Mouse (Mus musculus): ENCODE measurements at regions not wholly inside any gene's neighbourhood (a gene's known extent, or its start where the extent isn't known, plus 50 kb on each side); places are given as distances from the start of the nearest gene placed in this dataset.

- 90% methylated on average over 8 of the region's 8 CpGs for WGBS
- no peak overlapping the region for H3K9ac ChIP-seq
- no peaks in the 10 kb centered on the region for H3K4me1 ChIP-seq (replicated peaks; ENCODE audit: control insufficient read depth, insufficient read depth, low read length)
- ATAC-seq (ENCODE audit: low FRiP score) (no peak), DNase-seq (ENCODE audit: low spot score) (no peak)
- H3K4me2 ChIP-seq (replicated peaks), result no peak overlapping the region
- H3K4me3 ChIP-seq (replicated peaks; ENCODE audit: low read length), result no peak overlapping the region
- H3K9me3 ChIP-seq (ENCODE audit: control insufficient read depth, low read length), result no peaks in the 10 kb centered on the region
- no peaks in the 10 kb centered on the region for H3K27me3 ChIP-seq (ENCODE audit: control insufficient read depth, insufficient read depth, low read length)
- no peaks in the 10 kb centered on the region for H3K36me3 ChIP-seq (replicated peaks; ENCODE audit: control insufficient read depth, insufficient read depth)
- no peak overlapping the region for H3K27ac ChIP-seq
These were observed 160.9 kb upstream of the Gas1 start for GRCm38 (mm10) chr13:60338107-60338506.

DNA sequence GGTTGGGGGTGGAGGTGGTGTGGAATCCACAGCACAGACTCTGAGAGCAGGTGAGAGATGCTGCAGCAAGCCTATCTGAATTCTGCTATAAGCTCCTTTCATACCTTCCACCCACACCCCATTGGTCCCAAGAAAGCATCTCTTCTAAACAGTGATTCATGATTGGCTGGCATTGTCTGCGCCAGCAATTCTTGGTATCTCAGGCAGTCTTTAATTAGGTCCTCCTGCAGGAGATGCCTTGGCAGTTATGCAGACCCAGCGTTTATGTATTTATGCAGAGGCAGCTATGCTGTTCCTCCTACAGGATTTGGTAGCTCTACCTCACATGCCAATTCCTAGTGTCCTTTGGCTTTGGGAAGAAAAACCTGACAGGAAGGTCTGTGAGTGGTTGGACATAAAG, 162.9 kb upstream of the Gas1 start:
- H3K4me2 ChIP-seq (replicated peaks), result no peak overlapping the region
- no peak overlapping the region for H3K9ac ChIP-seq
- 90% methylated on average over 2 of the region's 2 CpGs for WGBS
- no peak for ATAC-seq (ENCODE audit: low FRiP score)
- no peaks in the 10 kb centered on the region for H3K4me1 ChIP-seq (replicated peaks; ENCODE audit: control insufficient read depth, insufficient read depth, low read length)
- H3K27ac ChIP-seq, result no peak overlapping the region
- no peaks in the 10 kb centered on the region for H3K9me3 ChIP-seq (ENCODE audit: control insufficient read depth, low read length)
- H3K36me3 ChIP-seq (replicated peaks; ENCODE audit: control insufficient read depth, insufficient read depth), result no peaks in the 10 kb centered on the region
- no peak overlapping the region for H3K4me3 ChIP-seq (replicated peaks; ENCODE audit: low read length)
- H3K27me3 ChIP-seq (ENCODE audit: control insufficient read depth, insufficient read depth, low read length), result no peaks in the 10 kb centered on the region
- DNase-seq (ENCODE audit: low spot score), result no peak

DNA sequence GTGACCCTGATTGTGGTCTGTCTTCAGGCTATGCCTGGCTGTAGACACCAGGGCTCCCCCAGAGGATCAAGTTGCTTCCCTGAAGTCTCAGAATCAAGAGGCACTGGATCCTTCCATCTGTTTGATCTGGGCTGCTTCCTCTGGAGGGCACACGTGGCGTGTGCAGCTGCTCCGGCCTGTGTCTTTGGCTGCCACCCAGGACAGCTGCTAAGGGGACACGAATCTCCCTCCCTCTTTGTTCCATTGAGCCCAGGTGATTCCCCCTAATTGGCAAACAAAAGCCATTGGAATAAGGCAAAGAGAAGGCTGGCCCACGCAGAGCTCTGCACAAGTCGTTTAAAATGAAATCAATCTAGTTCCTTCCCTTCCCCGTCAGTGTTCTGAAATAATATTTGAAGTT, 170.7 kb upstream of the Gas1 start:
- H3K9me3 ChIP-seq (ENCODE audit: control insufficient read depth, low read length), result no peaks in the 10 kb centered on the region
- ATAC-seq (ENCODE audit: low FRiP score) (peak; percentile 64; the same call in 1 of the 2 replicates), DNase-seq (ENCODE audit: low spot score) (peak; percentile 59)
- no peak overlapping the region for H3K9ac ChIP-seq
- H3K36me3 ChIP-seq (replicated peaks; ENCODE audit: control insufficient read depth, insufficient read depth), result no peaks in the 10 kb centered on the region
- H3K4me2 ChIP-seq (replicated peaks), result no peak overlapping the region
- 28% methylated on average over 7 of the region's 7 CpGs for WGBS
- 0 out of 2 replicates have a peak, but pooled peaks cover 4% of the 10 kb centered on the region for H3K4me1 ChIP-seq (replicated peaks; ENCODE audit: control insufficient read depth, insufficient read depth, low read length)
- no peak overlapping the region for H3K4me3 ChIP-seq (replicated peaks; ENCODE audit: low read length)
- H3K27me3 ChIP-seq (ENCODE audit: control insufficient read depth, insufficient read depth, low read length), result no peaks in the 10 kb centered on the region
- no peak overlapping the region for H3K27ac ChIP-seq

- ATAC-seq (ENCODE audit: low FRiP score), result no peak
- Histone ChIP-seq H3K27me3 (ENCODE audit: control insufficient read depth, insufficient read depth, low read length) (no peaks in the 10 kb centered on the region), H3K4me3 (replicated peaks; ENCODE audit: low read length) (no peak overlapping the region), H3K36me3 (replicated peaks; ENCODE audit: control insufficient read depth, insufficient read depth) (no peaks in the 10 kb centered on the region), H3K27ac (no peak overlapping the region), H3K4me1 (replicated peaks; ENCODE audit: control insufficient read depth, insufficient read depth, low read length) (0 out of 2 replicates have a peak, but pooled peaks cover 4% of the 10 kb centered on the region), H3K9me3 (ENCODE audit: control insufficient read depth, low read length) (no peaks in the 10 kb centered on the region), H3K4me2 (replicated peaks) (no peak overlapping the region), H3K9ac (no peak overlapping the region)
- 64% methylated on average over 2 of the region's 2 CpGs for WGBS
- DNase-seq (ENCODE audit: low spot score), result no peak
These were observed 171.3 kb upstream of the Gas1 start for GRCm38 (mm10) chr13:60348438-60348837.

GRCm38 (mm10) chr13:60355707-60356490, 178.7 kb upstream of the Gas1 start:
- no peaks in the 10 kb centered on the region for H3K4me1 ChIP-seq (replicated peaks; ENCODE audit: control insufficient read depth, insufficient read depth, low read length)
- no peak overlapping the region for H3K4me3 ChIP-seq (replicated peaks; ENCODE audit: low read length)
- no peaks in the 10 kb centered on the region for H3K9me3 ChIP-seq (ENCODE audit: control insufficient read depth, low read length)
- no peak overlapping the region for H3K9ac ChIP-seq
- DNase-seq (ENCODE audit: low spot score) (no peak), ATAC-seq (ENCODE audit: low FRiP score) (no peak)
- H3K4me2 ChIP-seq (replicated peaks), result no peak overlapping the region
- 85% methylated on average over 6 of the region's 6 CpGs for WGBS
- H3K27ac ChIP-seq, result no peak overlapping the region
- no peaks in the 10 kb centered on the region for H3K27me3 ChIP-seq (ENCODE audit: control insufficient read depth, insufficient read depth, low read length)
- no peaks in the 10 kb centered on the region for H3K36me3 ChIP-seq (replicated peaks; ENCODE audit: control insufficient read depth, insufficient read depth)

DNA sequence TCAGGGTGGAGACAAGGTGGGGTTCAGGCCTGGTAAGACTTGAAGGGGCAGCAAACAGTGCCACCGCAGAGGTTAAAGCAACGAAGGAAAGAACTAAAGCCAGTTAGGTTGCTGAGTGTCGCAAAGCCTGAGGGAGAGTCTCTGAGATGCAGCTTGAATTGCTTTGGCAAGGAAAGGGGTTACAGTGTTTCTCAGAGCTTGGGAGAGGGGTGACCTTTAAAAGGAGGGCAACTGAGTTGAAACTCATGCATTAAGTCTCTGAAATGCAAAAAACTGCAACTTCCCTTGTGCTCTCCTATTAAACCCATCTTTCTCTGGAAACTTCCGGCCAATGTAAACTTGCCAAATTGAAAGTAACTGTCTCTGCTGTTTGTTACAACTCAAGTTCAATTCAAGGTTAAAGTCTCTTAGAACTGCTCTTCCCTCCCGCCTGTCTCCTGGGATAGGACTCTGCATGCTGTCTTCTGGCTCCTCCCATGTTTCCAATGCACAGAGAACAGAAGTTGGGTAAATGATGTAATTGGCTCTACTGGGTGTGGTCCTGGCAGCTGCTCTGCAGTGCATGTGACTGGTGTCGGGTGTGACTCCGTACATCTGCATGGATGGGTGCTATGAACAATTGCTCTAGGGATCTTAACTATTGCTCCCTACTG, 181.4 kb upstream of the Gas1 start:
- ATAC-seq (ENCODE audit: low FRiP score) (no peak), DNase-seq (ENCODE audit: low spot score) (no peak)
- 87% methylated on average over 7 of the region's 7 CpGs for WGBS
- no peaks in the 10 kb centered on the region for H3K27me3 ChIP-seq (ENCODE audit: control insufficient read depth, insufficient read depth, low read length)
- H3K27ac ChIP-seq, result no peak overlapping the region
- no peaks in the 10 kb centered on the region for H3K36me3 ChIP-seq (replicated peaks; ENCODE audit: control insufficient read depth, insufficient read depth)
- H3K9ac ChIP-seq, result no peak overlapping the region
- H3K4me3 ChIP-seq (replicated peaks; ENCODE audit: low read length), result no peak overlapping the region
- no peaks in the 10 kb centered on the region for H3K4me1 ChIP-seq (replicated peaks; ENCODE audit: control insufficient read depth, insufficient read depth, low read length)
- H3K9me3 ChIP-seq (ENCODE audit: control insufficient read depth, low read length), result no peaks in the 10 kb centered on the region
- H3K4me2 ChIP-seq (replicated peaks), result no peak overlapping the region

DNA sequence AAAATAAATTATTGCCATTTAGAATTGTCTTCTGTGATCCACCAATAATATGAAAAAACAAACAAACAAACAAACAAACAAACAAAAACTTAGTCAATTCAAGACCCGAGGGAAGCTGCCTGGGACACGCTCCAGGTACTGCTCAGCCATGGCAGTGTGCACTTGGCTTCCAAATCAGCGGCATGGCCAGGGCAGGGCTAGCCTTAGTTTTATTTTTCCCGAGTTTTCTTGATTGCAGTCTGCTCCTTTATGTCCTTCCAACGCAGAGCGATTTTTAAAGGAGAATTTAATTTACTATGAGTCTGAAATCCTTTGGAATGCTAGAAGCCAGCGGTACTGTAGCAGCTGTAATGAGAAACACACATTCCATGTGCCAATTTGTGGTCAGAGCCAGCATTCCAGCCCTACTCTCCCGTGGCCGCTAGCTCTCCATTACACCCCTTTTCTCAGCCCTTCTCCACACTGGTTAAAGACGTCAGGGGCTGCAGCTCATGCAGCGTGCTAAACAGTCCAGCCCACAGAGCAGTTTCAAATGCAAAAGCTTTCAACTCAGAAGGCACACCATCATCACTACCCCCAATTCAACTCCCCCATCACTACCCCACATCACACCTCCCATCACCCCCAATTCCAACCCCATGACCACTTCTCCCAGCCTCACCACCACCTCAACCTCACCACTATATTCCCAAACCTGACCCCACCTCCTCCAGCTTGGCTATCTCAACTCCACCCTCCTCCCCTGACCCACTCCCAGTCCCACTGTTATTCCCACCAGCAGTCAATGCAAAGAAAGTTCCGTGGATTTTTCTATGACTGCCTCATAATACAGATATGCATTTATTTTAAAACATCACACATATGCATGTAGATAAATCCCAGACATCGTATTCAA, 187.9 kb upstream of the Gas1 start:
- Histone ChIP-seq H3K4me1 (replicated peaks; ENCODE audit: control insufficient read depth, insufficient read depth, low read length) (no peaks in the 10 kb centered on the region), H3K36me3 (replicated peaks; ENCODE audit: control insufficient read depth, insufficient read depth) (no peaks in the 10 kb centered on the region), H3K4me3 (replicated peaks; ENCODE audit: low read length) (no peak overlapping the region), H3K27me3 (ENCODE audit: control insufficient read depth, insufficient read depth, low read length) (no peaks in the 10 kb centered on the region), H3K9ac (no peak overlapping the region), H3K4me2 (replicated peaks) (no peak overlapping the region), H3K9me3 (ENCODE audit: control insufficient read depth, low read length) (no peaks in the 10 kb centered on the region), H3K27ac (no peak overlapping the region)
- ATAC-seq (ENCODE audit: low FRiP score) (no peak), DNase-seq (ENCODE audit: low spot score) (no peak)
- WGBS, result 63% methylated on average over 13 of the region's 13 CpGs

- no peak overlapping the region for H3K27ac ChIP-seq
- H3K27me3 ChIP-seq (ENCODE audit: control insufficient read depth, insufficient read depth, low read length), result no peaks in the 10 kb centered on the region
- no peak overlapping the region for H3K4me3 ChIP-seq (replicated peaks; ENCODE audit: low read length)
- no peaks in the 10 kb centered on the region for H3K36me3 ChIP-seq (replicated peaks; ENCODE audit: control insufficient read depth, insufficient read depth)
- H3K4me2 ChIP-seq (replicated peaks), result no peak overlapping the region
- no peaks in the 10 kb centered on the region for H3K9me3 ChIP-seq (ENCODE audit: control insufficient read depth, low read length)
- ATAC-seq (ENCODE audit: low FRiP score) (no peak), DNase-seq (ENCODE audit: low spot score) (no peak)
- H3K9ac ChIP-seq, result no peak overlapping the region
- WGBS, result 76% methylated on average over 4 of the region's 4 CpGs
- H3K4me1 ChIP-seq (replicated peaks; ENCODE audit: control insufficient read depth, insufficient read depth, low read length), result no peaks in the 10 kb centered on the region
These were observed 192.1 kb upstream of the Gas1 start for GRCm38 (mm10) chr13:60369216-60369615.

- Histone ChIP-seq H3K4me2 (replicated peaks) (no peak overlapping the region), H3K4me1 (replicated peaks; ENCODE audit: control insufficient read depth, insufficient read depth, low read length) (no peaks in the 10 kb centered on the region), H3K9me3 (ENCODE audit: control insufficient read depth, low read length) (no peaks in the 10 kb centered on the region), H3K9ac (no peak overlapping the region), H3K4me3 (replicated peaks; ENCODE audit: low read length) (no peak overlapping the region), H3K36me3 (replicated peaks; ENCODE audit: control insufficient read depth, insufficient read depth) (no peaks in the 10 kb centered on the region), H3K27me3 (ENCODE audit: control insufficient read depth, insufficient read depth, low read length) (no peaks in the 10 kb centered on the region), H3K27ac (no peak overlapping the region)
- ATAC-seq (ENCODE audit: low FRiP score), result no peak
- 89% methylated on average over 2 of the region's 2 CpGs for WGBS
- no peak for DNase-seq (ENCODE audit: low spot score)
These were observed 194.5 kb upstream of the Gas1 start for GRCm38 (mm10) chr13:60371656-60372055.
